Mouse (Mus musculus) embryonic facial prominence, embryonic 14.5 days (tissue): Measurements from ENCODE around the gene Tfap2a. TPM values are rescaled to one million over a fixed set of nuclear protein-coding genes. Genes with fewer than 3 reads are reported as not detected.

Experiments
- ATAC-seq: fragments of 200-750 bp; cut with Nextera tagmentation; 2 replicates; pipeline ENCODE4 v1.8.0; 2017; ENCODE audit warnings: low read depth, moderate number of reproducible peaks, moderate TSS enrichment
- DNase-seq: peaks from one replicate; pipeline ENCODE4 v3.0.0-alpha.2; 2015; ENCODE audit warnings: low spot score
- H3K27ac ChIP-seq: fragments of 300-500 bp; sonication (generic); replicated peaks from 2 replicates; pipeline ENCODE4 v1.5.1; 2014; ENCODE audit warnings: low read depth, mild to moderate bottlenecking, low read length, moderate library complexity
- H3K27me3 ChIP-seq: fragments of 300-500 bp; sonication (generic); replicated peaks from 2 replicates; pipeline ENCODE4 v1.6.1; 2014; ENCODE audit warnings: low read length; ENCODE audit not compliant: control insufficient read depth, insufficient read depth
- H3K36me3 ChIP-seq: fragments of 300-500 bp; sonication (generic); 2 replicates; pipeline ENCODE4 v1.6.1; 2014; ENCODE audit warnings: low read length, mixed read lengths; ENCODE audit not compliant: control insufficient read depth, insufficient read depth
- H3K4me1 ChIP-seq: fragments of 300-500 bp; sonication (generic); 2 replicates; pipeline ENCODE4 v1.6.1; 2014; ENCODE audit warnings: antibody characterized with exemption, low read length; ENCODE audit not compliant: control insufficient read depth, insufficient read depth
- H3K4me2 ChIP-seq: fragments of 300-500 bp; sonication (generic); 2 replicates; pipeline ENCODE4 v1.6.1; 2014; ENCODE audit warnings: low read depth, mild to moderate bottlenecking, low read length, moderate library complexity, mixed read lengths
- H3K4me3 ChIP-seq: fragments of 300-500 bp; sonication (generic); 2 replicates; pipeline ENCODE4 v1.5.1; 2014; ENCODE audit warnings: low read depth, mild to moderate bottlenecking, low read length
- H3K9ac ChIP-seq: fragments of 300-500 bp; sonication (generic); 2 replicates; pipeline ENCODE4 v1.6.1; 2014; ENCODE audit warnings: low read depth, mild to moderate bottlenecking, low read length, moderate library complexity, mixed read lengths
- H3K9me3 ChIP-seq: fragments of 300-500 bp; sonication (generic); 2 replicates; pipeline ENCODE4 v1.6.1; 2016; ENCODE audit warnings: low read length; ENCODE audit not compliant: control insufficient read depth
- WGBS: fragments of 180-500 bp; shearing (Covaris S2); extraction: QIAGEN DNeasy Blood & Tissue Kit; methylation state at CpG from one replicate; pipeline ENCODE4 v1.1.7; 2014; 5-methylcytosine and 5-hydroxymethylcytosine counted together
- polyA plus RNA-seq: library from polyadenylated mRNA; unstranded; fragments of >200 nt; fragmentation: Nextera tagmentation; extraction: Ambion mirVana; gene quantifications from 2 replicates; pipeline ENCODE4 v1.2.1, GENCODE M21; 2014

Gene Tfap2a
- polyA plus RNA-seq, 1 experiment from 2014 or later, result 5.0 TPM

DNA sequence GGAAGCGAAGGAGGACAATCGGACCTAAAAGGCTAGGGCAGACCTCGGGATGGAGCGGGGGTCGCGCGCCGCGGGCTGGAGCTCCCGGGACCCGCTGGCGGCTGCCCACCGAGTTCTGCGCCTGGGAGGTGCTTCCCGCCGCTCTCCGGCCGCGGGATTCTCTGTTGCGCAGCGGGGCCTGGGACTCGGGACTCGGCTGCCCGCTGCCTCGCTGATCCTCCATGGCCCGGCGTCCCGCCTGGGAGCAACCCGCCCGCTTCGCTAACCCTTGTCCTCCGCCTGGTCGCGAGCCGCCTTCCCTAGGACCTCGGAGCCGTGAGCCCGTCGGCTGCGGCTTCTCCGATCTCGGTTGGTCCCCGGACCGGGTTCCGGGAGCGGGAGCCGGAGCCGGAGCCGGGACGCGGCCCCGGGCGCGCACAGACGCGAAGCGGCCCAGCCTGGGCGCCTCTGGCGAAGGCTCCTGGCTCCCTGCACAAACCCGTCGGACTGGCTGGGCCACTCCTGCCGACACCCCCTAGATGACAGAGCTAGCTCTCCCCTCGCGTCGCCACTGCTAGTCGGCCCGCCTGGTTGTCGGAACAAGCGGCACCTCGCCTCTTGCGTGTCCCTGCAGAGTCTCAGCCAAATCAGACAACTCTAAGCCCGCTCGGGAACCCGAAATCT lies 6.9 kb downstream of the Tfap2a start:
- H3K4me3 ChIP-seq, result peak overlapping the region; percentile 58
- DNase-seq (peak; percentile 83), ATAC-seq (peak; percentile 75)
- no peaks in the 10 kb centered on the region for H3K36me3 ChIP-seq
- H3K9me3 ChIP-seq, result no peaks in the 10 kb centered on the region
- peak overlapping the region; percentile 90 for H3K27ac ChIP-seq
- peak overlapping the region; percentile 90 for H3K9ac ChIP-seq
- WGBS, result 1% methylated on average over 11 of the region's 74 CpGs
- H3K4me2 ChIP-seq, result peak overlapping the region; percentile 65
- 0 out of 2 replicates have a peak, but pooled peaks cover 3% of the 10 kb centered on the region for H3K4me1 ChIP-seq
- H3K27me3 ChIP-seq, result peaks cover 71% of the 10 kb centered on the region

DNA sequence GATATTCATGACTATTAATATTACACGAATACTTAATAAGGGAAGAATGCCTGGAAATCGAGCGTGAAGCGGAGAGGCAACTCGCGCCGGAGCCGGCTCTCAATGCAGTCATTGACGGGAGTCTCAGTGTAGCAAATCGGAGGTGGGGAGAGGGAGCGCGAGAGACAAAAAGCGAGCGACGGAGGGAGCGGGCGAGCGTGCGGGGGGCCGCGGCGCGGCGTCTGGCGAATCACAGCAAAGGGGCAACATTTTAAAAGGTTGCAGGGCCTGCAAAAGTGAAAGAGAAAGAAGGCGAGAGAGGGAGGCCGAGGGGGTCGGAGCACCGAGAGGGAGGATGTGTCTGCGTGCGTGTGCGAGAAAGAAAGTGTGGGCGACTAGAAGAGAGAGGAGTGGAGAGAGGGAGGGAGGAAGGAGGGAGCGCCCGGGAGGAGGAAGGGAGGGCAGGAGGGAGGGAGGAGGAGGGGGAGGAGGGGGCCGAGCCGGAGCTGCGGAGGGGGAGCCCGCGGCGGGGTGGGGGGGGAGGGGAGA lies 7.5 kb downstream of the Tfap2a start:
- Histone ChIP-seq H3K9me3 (no peaks in the 10 kb centered on the region), H3K4me2 (peak overlapping the region; percentile 65), H3K9ac (peak overlapping the region; percentile 90), H3K36me3 (no peaks in the 10 kb centered on the region), H3K27me3 (peaks cover 71% of the 10 kb centered on the region), H3K4me1 (0 out of 2 replicates have a peak, but pooled peaks cover 3% of the 10 kb centered on the region), H3K4me3 (peak overlapping the region; percentile 58), H3K27ac (peak overlapping the region; percentile 90)
- under 1% methylated on average over 29 of the region's 41 CpGs for WGBS
- DNase-seq (peak; percentile 87), ATAC-seq (peak; percentile 66)

DNA sequence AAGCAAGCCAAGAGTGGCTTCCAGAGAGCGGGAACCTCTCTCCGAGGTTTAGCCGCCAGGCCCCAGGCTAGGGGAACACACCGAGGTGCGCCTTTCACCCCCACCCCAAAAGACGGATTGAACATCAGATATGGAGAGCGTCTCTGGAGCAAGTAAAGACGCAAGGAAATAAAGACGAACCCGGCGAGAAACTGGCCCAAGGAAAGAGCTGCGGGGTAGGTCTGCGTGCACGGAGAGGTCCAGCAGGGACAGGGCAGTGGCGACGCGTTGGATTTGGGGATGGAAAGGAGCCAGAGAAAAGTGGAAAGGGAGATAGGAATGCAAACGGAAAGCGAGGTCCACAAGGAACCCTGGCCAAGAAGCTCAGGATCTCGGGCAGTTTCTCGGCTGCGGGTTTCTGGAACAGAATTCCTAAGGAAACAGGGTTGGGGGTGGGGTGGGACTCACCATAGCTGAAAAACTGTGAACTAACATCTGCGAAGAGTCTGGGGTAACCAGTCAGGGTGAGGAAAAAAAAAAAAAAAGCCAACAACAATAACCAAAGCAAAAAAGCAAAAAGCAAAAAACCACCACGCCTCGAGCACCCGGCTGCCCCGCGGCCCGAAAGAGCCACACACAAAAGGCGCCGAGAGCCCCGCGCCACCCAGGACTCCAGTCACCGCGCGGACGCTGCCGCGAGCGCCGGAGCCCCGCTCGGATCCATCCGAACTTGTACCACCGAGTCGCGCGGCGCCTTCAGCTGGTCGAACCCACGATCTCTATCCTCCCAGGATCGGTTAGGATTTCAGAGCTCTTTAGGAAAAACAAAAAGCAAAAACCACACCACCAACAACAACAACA lies 8.4 kb downstream of the Tfap2a start:
- Histone ChIP-seq H3K4me1 (0 out of 2 replicates have a peak, but pooled peaks cover 3% of the 10 kb centered on the region), H3K27me3 (peaks cover 71% of the 10 kb centered on the region), H3K4me3 (peak overlapping the region; percentile 58), H3K27ac (peak overlapping the region; percentile 90), H3K4me2 (peak overlapping the region; percentile 65), H3K9me3 (no peaks in the 10 kb centered on the region), H3K36me3 (no peaks in the 10 kb centered on the region), H3K9ac (peak overlapping the region; percentile 90)
- no peak for DNase-seq
- WGBS, result under 1% methylated on average over 52 of the region's 52 CpGs
- ATAC-seq, result no peak

DNA sequence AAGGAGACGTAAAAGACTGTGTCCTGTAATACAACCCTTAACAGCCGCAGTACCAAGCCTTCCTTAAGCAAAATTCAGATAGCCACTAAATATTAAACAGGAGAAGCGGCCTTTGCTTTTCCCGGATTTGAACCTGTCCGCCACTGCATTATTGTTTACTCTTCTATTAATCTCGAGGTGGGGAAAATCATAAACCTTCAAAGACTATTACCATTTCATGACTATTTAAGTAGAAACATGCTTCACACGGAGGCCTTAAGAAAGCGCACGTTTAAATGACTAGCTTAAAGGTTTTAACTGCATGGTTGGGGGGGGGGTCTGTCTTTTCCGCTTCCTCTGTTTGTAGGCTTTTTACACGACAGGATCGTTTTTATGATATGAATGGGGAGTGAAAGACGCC lies 9.1 kb downstream of the Tfap2a start:
- no peak for ATAC-seq
- Histone ChIP-seq H3K4me1 (0 out of 2 replicates have a peak, but pooled peaks cover 1% of the 10 kb centered on the region), H3K9ac (peak overlapping the region; percentile 90), H3K27ac (peak overlapping the region; percentile 90), H3K9me3 (no peaks in the 10 kb centered on the region), H3K4me3 (peak overlapping the region; percentile 58), H3K4me2 (peak overlapping the region; percentile 65), H3K36me3 (no peaks in the 10 kb centered on the region), H3K27me3 (peaks cover 71% of the 10 kb centered on the region)
- no peak for DNase-seq
- WGBS, result 3% methylated on average over 13 of the region's 13 CpGs

DNA sequence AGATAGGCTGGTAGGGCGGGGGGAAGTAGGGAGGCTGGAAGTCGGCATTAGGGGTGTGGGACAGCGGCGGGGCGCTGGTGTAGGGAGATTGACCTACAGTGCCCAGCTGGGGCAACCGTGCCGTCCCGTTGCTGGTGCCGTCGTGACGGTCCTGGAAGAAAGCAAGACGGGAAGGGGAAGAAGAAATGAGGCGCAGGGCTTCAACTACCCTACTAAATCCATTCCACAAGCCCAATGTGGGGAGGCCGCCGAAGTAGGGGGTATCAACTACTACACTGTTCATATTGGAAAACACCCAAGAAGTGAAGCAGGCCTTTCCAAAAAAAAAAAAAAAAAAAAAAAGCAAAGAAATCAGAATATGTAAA lies 9.6 kb downstream of the Tfap2a start:
- Histone ChIP-seq H3K4me1 (peaks cover under 1% of the 10 kb centered on the region; the same call in 1 of the 2 replicates), H3K36me3 (no peaks in the 10 kb centered on the region), H3K27ac (peak overlapping the region; percentile 90), H3K4me3 (peak overlapping the region; percentile 58), H3K9me3 (no peaks in the 10 kb centered on the region), H3K27me3 (peaks cover 71% of the 10 kb centered on the region), H3K9ac (peak overlapping the region; percentile 90), H3K4me2 (peak overlapping the region; percentile 65)
- no peak for DNase-seq
- ATAC-seq, result no peak
- WGBS, result under 1% methylated on average over 15 of the region's 15 CpGs

DNA sequence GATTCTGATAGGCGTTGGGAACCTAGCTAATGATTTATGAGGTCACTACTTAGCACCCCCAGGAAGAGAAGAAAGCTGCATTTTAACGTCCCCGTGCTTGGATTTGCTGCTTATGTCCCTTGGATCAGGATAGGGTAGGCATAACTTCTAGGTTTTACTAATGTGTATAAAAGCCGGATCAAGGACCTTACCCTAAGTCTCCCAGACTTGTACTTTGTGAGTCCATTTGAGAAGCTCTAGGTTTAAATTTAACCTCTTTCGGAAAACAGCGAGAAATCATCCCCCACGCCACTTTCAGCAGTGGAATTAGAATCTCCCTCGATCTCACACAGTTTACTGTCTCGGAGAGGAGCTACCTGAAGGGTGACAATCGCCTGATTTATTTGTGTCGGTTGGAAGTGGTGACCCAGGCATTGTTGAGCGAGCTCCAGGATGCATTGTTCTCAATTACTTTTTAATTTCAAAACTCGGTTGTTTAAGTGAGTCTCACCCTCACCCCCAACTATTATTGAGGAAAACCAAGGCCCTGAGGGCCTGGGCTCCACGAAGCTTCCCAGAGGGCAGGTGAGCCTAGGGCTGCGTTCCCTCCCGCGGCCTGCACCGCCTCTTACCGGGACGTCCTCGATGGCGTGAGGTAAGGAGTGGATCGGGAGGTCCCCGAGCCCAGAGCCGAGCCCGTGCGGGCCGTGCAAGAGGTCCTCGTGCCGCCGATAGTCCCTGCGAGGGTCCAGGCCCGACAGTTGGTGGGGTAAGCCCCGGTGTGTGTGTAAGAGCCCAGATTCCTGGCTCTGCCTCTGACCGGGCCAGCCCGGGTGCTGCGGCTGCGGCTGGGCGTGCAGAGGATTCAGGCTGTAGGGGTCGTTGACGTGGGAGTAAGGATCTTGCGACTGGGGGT lies 10.2 kb downstream of the Tfap2a start:
- no peaks in the 10 kb centered on the region for H3K9me3 ChIP-seq
- no peaks in the 10 kb centered on the region for H3K36me3 ChIP-seq
- 4% methylated on average over 42 of the region's 42 CpGs for WGBS
- ATAC-seq (no peak), DNase-seq (no peak)
- peak overlapping the region; percentile 90 for H3K27ac ChIP-seq
- H3K9ac ChIP-seq, result peak overlapping the region; percentile 90
- H3K4me2 ChIP-seq, result peak overlapping the region; percentile 65
- peaks cover 3% of the 10 kb centered on the region; the same call in 1 of the 2 replicates for H3K4me1 ChIP-seq
- peak overlapping the region; percentile 58 for H3K4me3 ChIP-seq
- H3K27me3 ChIP-seq, result peaks cover 71% of the 10 kb centered on the region

DNA sequence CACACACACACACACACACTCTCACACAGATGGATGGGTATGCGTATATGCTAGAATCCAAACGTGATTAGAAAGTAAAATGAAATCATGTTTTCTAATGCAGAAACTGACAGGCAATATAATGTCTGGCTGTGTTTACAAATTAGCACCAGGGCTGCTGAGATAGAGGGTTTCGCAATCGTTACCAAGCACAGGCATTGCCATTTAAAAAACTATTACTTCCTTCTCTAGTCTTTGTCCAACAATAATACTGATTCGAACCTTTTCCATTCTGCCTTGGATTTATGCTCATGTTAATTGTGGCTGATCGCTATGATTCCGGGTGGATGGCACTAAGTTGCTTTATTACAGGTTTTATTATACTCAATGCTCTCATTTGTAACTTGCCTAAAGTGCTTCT lies 12.3 kb downstream of the Tfap2a start:
- Histone ChIP-seq H3K9me3 (no peaks in the 10 kb centered on the region), H3K27ac (no peak overlapping the region; the same call in 1 of the 2 replicates), H3K36me3 (no peaks in the 10 kb centered on the region), H3K27me3 (peaks cover 61% of the 10 kb centered on the region), H3K4me1 (peaks cover 3% of the 10 kb centered on the region; the same call in 1 of the 2 replicates), H3K4me2 (peak overlapping the region; percentile 82), H3K9ac (peak overlapping the region; percentile 42; the same call in 1 of the 2 replicates), H3K4me3 (peak overlapping the region; percentile 28)
- WGBS, result 9% methylated on average over 7 of the region's 7 CpGs
- ATAC-seq (no peak), DNase-seq (no peak)

DNA sequence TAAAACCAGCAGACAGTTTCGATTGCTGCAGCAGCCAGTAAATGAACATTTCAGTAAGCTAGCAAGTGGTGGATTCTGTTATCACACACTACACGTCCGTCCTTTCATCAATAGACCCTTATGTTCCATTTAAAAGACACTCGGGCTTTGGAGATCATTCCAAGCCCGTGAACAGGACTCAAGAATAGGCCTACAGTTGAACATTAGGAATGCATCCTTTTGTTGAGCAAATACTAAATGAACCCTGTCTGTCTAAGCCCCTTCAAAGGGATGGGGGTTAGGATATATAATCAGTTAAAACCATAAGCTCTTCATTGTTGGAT lies 14.6 kb downstream of the Tfap2a start:
- H3K36me3 ChIP-seq, result no peaks in the 10 kb centered on the region
- DNase-seq (no peak), ATAC-seq (no peak)
- H3K4me2 ChIP-seq, result peak overlapping the region; percentile 82
- peaks cover 3% of the 10 kb centered on the region; the same call in 1 of the 2 replicates for H3K4me1 ChIP-seq
- H3K27me3 ChIP-seq, result peaks cover 71% of the 10 kb centered on the region
- H3K9me3 ChIP-seq, result no peaks in the 10 kb centered on the region
- peak overlapping the region; percentile 57 for H3K4me3 ChIP-seq
- peak overlapping the region; percentile 63 for H3K27ac ChIP-seq
- WGBS, result 13% methylated on average over 5 of the region's 5 CpGs
- peak overlapping the region; percentile 57 for H3K9ac ChIP-seq
